Mouse (Mus musculus): ENCODE results near the gene Gipc1. TPM values are rescaled to one million over a fixed set of nuclear protein-coding genes. Genes with fewer than 3 reads are reported as not detected.

The Gipc1 gene
- total and polyA plus RNA-seq, 2 experiments, result 12.6 to 14.5 TPM

DNA sequence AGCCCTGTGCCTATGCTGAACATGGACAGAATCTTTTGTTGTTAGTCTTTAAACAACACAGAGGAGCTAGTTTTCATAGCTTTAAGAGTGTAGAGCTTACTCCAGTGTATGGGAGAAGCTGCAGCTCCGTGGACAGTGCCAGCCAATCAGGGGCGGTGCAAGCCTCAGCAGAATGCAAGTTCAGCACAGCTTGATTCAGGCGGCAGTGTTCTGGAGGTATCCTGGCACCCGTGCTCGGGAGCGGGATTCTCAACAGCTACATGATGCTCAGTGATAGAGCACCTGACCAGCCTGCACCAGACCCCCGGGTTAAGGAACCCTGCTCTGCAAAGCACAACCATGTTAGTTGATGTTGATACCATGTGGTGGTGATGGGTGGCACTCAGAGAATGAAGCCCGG, 8.1 kb downstream of the Gipc1 start:
- no peak for DNase-seq (ENCODE audit: extremely low read depth, low read depth, low spot score)
- no peaks in the 10 kb centered on the region for H3K27me3 ChIP-seq (ENCODE audit: control insufficient read depth, insufficient read depth, low read length)
- no peaks in the 10 kb centered on the region for H3K36me3 ChIP-seq (ENCODE audit: control insufficient read depth, insufficient read depth, low read length)
- no peak overlapping the region for H3K4me3 ChIP-seq (ENCODE audit: insufficient read depth, low read depth, low read length)
- TF ChIP-seq POLR2A (IDR thresholded peaks at IDR 0.05; ENCODE audit: extremely low read depth, insufficient read depth, low read length) (no peak), CTCF (IDR thresholded peaks at IDR 0.05; ENCODE audit: low read depth, low read length) (no peak)
- no peaks in the 10 kb centered on the region for H3K79me2 ChIP-seq (ENCODE audit: control insufficient read depth, insufficient read depth, low read length)
- WGBS, result 35% methylated on average over 8 of the region's 8 CpGs
- H3K9ac ChIP-seq (ENCODE audit: low read depth, low read length), result no peak overlapping the region
- H3K4me1 ChIP-seq (ENCODE audit: control insufficient read depth, insufficient read depth, low read length), result no peaks in the 10 kb centered on the region
- H3K27ac ChIP-seq (replicated peaks; ENCODE audit: insufficient read depth, low read depth, low read length), result no peak overlapping the region

DNA sequence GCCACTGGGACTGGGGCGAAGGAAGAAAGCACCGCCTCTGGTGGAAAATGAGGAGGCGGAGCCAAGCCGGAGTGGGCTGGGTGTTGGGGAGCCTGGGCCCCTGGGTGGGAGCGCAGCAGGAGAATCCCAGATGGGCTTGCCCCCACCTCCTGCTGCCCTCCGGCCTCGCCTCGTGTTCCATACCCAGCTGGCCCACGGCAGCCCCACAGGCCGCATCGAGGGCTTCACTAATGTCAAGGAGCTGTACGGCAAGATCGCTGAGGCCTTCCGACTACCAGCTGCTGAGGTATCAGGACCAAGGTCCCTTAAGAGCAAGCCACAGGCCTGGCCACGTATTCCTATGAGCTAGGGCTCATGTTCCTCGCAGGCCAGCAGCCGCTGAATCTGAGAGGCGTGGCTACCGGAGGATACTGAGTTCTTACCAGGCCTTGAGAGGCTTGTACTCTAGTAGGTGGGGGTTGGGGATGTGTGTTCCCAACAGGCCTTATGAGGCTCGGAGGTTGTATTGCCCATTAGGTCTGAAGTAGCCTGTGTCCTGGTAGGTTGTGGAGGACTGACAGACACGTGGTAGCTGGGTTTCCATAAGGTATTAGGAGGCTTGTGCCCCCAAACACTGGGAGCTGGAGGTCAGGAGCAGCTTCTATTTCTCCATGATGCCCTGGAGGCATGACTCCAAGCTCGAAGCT, 8.7 kb downstream of the Gipc1 start:
- 37% methylated on average over 22 of the region's 22 CpGs for WGBS
- no peaks in the 10 kb centered on the region for H3K4me1 ChIP-seq (ENCODE audit: control insufficient read depth, insufficient read depth, low read length)
- no peak overlapping the region for H3K27ac ChIP-seq (replicated peaks; ENCODE audit: insufficient read depth, low read depth, low read length)
- H3K4me3 ChIP-seq (ENCODE audit: insufficient read depth, low read depth, low read length), result no peak overlapping the region
- H3K9ac ChIP-seq (ENCODE audit: low read depth, low read length), result peak overlapping the region; percentile 41; the same call in 1 of the 2 replicates
- no peak for DNase-seq (ENCODE audit: extremely low read depth, low read depth, low spot score)
- no peaks in the 10 kb centered on the region for H3K79me2 ChIP-seq (ENCODE audit: control insufficient read depth, insufficient read depth, low read length)
- TF ChIP-seq CTCF (IDR thresholded peaks at IDR 0.05; ENCODE audit: low read depth, low read length) (no peak), POLR2A (IDR thresholded peaks at IDR 0.05; ENCODE audit: extremely low read depth, insufficient read depth, low read length) (no peak)
- H3K36me3 ChIP-seq (ENCODE audit: control insufficient read depth, insufficient read depth, low read length), result no peaks in the 10 kb centered on the region
- H3K27me3 ChIP-seq (ENCODE audit: control insufficient read depth, insufficient read depth, low read length), result no peaks in the 10 kb centered on the region

DNA sequence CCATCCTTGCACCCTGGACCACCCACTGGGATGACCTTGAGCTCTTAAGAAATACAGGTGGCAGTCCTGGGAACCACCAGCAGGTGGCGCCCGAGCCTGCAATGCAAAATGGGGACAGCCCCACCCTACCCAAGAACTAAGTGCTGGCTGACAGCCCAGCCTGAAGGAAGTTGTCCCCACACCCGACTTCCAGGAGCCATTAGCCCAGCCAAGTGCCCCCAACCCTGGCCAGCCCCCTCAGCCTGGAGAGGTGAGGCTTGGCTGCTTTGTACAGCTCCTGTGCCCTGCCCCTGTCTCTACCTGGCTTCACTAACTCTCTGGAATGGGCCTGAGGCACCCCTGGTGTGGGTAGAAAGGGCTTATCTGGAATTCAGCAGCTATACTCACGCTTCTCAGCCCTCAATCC, 9.9 kb downstream of the Gipc1 start:
- TF ChIP-seq POLR2A (IDR thresholded peaks at IDR 0.05; ENCODE audit: extremely low read depth, insufficient read depth, low read length), result no peak
- peak; percentile 93 for TF ChIP-seq CTCF (IDR thresholded peaks at IDR 0.05; ENCODE audit: low read depth, low read length)
- Histone ChIP-seq H3K9ac (ENCODE audit: low read depth, low read length) (no peak overlapping the region), H3K4me1 (ENCODE audit: control insufficient read depth, insufficient read depth, low read length) (no peaks in the 10 kb centered on the region), H3K79me2 (ENCODE audit: control insufficient read depth, insufficient read depth, low read length) (no peaks in the 10 kb centered on the region), H3K27me3 (ENCODE audit: control insufficient read depth, insufficient read depth, low read length) (no peaks in the 10 kb centered on the region), H3K36me3 (ENCODE audit: control insufficient read depth, insufficient read depth, low read length) (no peaks in the 10 kb centered on the region), H3K27ac (replicated peaks; ENCODE audit: insufficient read depth, low read depth, low read length) (no peak overlapping the region), H3K4me3 (ENCODE audit: insufficient read depth, low read depth, low read length) (no peak overlapping the region)
- peak; percentile 42 for DNase-seq (ENCODE audit: extremely low read depth, low read depth, low spot score)
- 11% methylated on average over 4 of the region's 4 CpGs for WGBS

DNA sequence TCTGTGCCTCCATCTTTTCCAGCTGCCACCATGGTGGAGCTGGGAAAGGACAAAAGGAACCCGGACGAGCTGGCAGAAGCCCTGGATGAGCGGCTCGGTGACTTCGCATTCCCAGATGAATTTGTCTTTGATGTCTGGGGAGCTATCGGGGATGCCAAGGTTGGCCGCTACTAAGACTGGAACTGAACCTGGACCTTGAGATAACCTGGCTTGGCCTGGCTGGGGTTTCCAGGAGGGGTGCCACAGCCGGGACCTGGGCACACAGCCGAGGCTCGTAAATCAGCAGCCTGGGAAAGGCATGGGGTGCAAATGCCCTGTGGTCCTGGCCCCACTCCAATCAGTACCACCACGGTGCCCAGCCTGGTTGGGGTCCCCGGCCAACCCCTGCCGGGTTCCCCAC, 11.6 kb downstream of the Gipc1 start:
- Histone ChIP-seq H3K27me3 (ENCODE audit: control insufficient read depth, insufficient read depth, low read length) (no peaks in the 10 kb centered on the region), H3K79me2 (ENCODE audit: control insufficient read depth, insufficient read depth, low read length) (no peaks in the 10 kb centered on the region), H3K36me3 (ENCODE audit: control insufficient read depth, insufficient read depth, low read length) (no peaks in the 10 kb centered on the region), H3K4me1 (ENCODE audit: control insufficient read depth, insufficient read depth, low read length) (peaks cover 5% of the 10 kb centered on the region; the same call in 1 of the 2 replicates), H3K27ac (replicated peaks; ENCODE audit: insufficient read depth, low read depth, low read length) (no peak overlapping the region), H3K9ac (ENCODE audit: low read depth, low read length) (no peak overlapping the region), H3K4me3 (ENCODE audit: insufficient read depth, low read depth, low read length) (no peak overlapping the region)
- TF ChIP-seq POLR2A (IDR thresholded peaks at IDR 0.05; ENCODE audit: extremely low read depth, insufficient read depth, low read length), result no peak
- TF ChIP-seq CTCF (IDR thresholded peaks at IDR 0.05; ENCODE audit: low read depth, low read length), result no peak
- WGBS, result 85% methylated on average over 13 of the region's 13 CpGs
- no peak for DNase-seq (ENCODE audit: extremely low read depth, low read depth, low spot score)

DNA sequence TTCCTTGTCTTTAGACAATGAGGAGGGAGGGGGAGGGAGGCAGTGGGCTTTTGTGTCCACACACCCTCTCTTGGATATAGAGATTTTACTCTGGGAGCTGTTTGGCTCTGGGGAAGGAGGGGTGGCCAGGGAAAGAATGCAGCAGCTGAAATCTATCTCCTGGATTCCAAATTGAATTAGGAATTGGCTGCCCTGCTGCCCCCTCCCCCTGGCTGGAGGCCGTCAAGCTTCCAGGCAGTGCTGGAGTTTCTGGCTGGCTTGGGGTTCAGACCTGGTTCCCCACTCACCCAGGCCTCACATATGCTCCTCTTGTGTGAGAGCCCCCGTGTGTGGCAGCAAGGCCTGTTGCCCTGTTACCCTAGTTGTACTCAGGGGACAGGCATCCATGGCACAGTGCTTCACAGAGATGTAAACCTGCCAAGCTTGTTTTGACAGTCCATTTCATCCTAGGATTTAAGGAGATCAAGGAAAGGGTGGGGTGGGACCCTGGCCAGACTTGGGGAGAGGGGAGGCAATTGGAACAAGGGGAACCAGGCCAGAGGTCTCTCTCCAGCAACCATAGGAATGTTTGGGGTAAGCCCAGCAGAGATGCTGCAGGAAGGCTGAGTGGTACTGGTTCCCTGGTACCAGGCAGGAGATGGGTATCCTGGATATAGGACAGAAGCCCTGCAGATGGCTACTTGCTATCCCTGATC, 12.6 kb downstream of the Gipc1 start:
- DNase-seq (ENCODE audit: extremely low read depth, low read depth, low spot score), result no peak
- H3K27ac ChIP-seq (replicated peaks; ENCODE audit: insufficient read depth, low read depth, low read length), result no peak overlapping the region
- TF ChIP-seq CTCF (IDR thresholded peaks at IDR 0.05; ENCODE audit: low read depth, low read length), result no peak
- TF ChIP-seq POLR2A (IDR thresholded peaks at IDR 0.05; ENCODE audit: extremely low read depth, insufficient read depth, low read length), result no peak
- H3K4me1 ChIP-seq (ENCODE audit: control insufficient read depth, insufficient read depth, low read length), result peaks cover 5% of the 10 kb centered on the region; the same call in 1 of the 2 replicates
- H3K4me3 ChIP-seq (ENCODE audit: insufficient read depth, low read depth, low read length), result no peak overlapping the region
- no peaks in the 10 kb centered on the region for H3K36me3 ChIP-seq (ENCODE audit: control insufficient read depth, insufficient read depth, low read length)
- no peaks in the 10 kb centered on the region for H3K79me2 ChIP-seq (ENCODE audit: control insufficient read depth, insufficient read depth, low read length)
- 56% methylated on average over 2 of the region's 2 CpGs for WGBS
- H3K27me3 ChIP-seq (ENCODE audit: control insufficient read depth, insufficient read depth, low read length), result no peaks in the 10 kb centered on the region
- H3K9ac ChIP-seq (ENCODE audit: low read depth, low read length), result no peak overlapping the region

All from liver, adult 2 months (tissue).